9 mouse cellular contexts compared by ENCODE assay signal in the genomic region with DNA sequence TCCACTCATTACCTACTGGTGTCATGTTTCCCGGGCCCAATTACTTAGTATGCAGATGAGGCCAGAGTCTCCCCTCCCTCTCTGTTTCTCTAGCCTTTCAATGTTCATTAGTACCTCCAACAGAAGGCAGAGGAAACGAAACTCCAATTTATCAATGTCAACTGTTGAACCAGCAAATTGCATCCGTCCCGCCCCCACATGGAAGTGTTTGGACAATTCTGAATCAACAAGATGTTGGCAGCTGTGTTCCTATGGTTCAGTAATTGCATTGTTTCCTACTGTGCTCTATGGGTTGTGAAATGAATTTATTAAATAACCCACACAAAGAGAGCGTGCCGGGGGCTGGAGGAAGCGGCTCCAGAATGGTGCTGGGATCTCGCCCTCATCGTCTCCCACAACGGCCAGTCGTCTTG.
A peak's percentile ranks its signal among the peaks of the same experiment; 100 is the strongest.
DNase-seq lines count a peak whose midpoint lies in the region; ATAC-seq lines count a peak whose summit lies in the region.
"Had no signal": no experiment of that assay in that cellular context is flagged by ENCODE, and none has a peak within 500 bp of the region (broad histone marks: within the 10 kb centered on the region; RNA-seq: fewer than 3 reads in every experiment).

No protein-coding gene starts in this region.

- no peaks in the 10 kb centered on the region for H3K36me3 ChIP-seq in forebrain, embryonic 11.5 days (ENCODE audit: control insufficient read depth, insufficient read depth, low read length)
- H3K36me3 ChIP-seq in forebrain, embryonic 10.5 days (replicated peaks), result peaks cover 10% of the 10 kb centered on the region
- no peaks in the 10 kb centered on the region for H3K36me3 ChIP-seq in hindbrain, embryonic 14.5 days (replicated peaks; ENCODE audit: control insufficient read depth, insufficient read depth)

- H3K4me2 ChIP-seq in forebrain, embryonic 11.5 days (ENCODE audit: low read depth, low read length, severe bottlenecking), result peak overlapping the region; percentile 0; the same call in 1 of the 2 replicates
- H3K4me2 ChIP-seq in hindbrain, embryonic 14.5 days (replicated peaks), result peak overlapping the region; percentile 35
- H3K4me2 ChIP-seq: limb, embryonic 13.5 days had no signal

- peak; percentile 64 for DNase-seq in forebrain, embryonic 11.5 days (ENCODE audit: low spot score)
- no peak for DNase-seq in forebrain, embryonic 10.5 days (ENCODE audit: extremely low spot score, low spot score)
- DNase-seq in brain, embryonic 18.5 days (ENCODE audit: low read depth, low spot score), result peak; percentile 56
- DNase-seq in hindbrain, embryonic 14.5 days (ENCODE audit: low spot score), result peak; percentile 88
- no peak for DNase-seq in frontal cortex, postnatal 10 days (ENCODE audit: low spot score in 2 of 2)
- no peak for DNase-seq in layer of hippocampus, adult 11-12 months (ENCODE audit: low spot score)

- peaks cover 10% of the 10 kb centered on the region; the same call in 1 of the 2 replicates for H3K4me1 ChIP-seq in forebrain, embryonic 11.5 days (replicated peaks; ENCODE audit: control insufficient read depth, insufficient read depth, low read length)
- peaks cover 20% of the 10 kb centered on the region for H3K4me1 ChIP-seq in forebrain, embryonic 10.5 days
- H3K4me1 ChIP-seq in hindbrain, embryonic 14.5 days (replicated peaks; ENCODE audit: control insufficient read depth, insufficient read depth, low read length), result peaks cover 28% of the 10 kb centered on the region

- H3K27ac ChIP-seq in forebrain, embryonic 11.5 days (ENCODE audit: low read depth, low read length), result no peak overlapping the region
- H3K27ac ChIP-seq in forebrain, embryonic 10.5 days, result no peak overlapping the region
- peak overlapping the region; percentile 43 for H3K27ac ChIP-seq in hindbrain, embryonic 14.5 days
- H3K27ac ChIP-seq: limb, embryonic 13.5 days had no signal

- H3K27me3 ChIP-seq in forebrain, embryonic 11.5 days (ENCODE audit: control insufficient read depth, insufficient read depth, low read length), result peaks cover 4% of the 10 kb centered on the region; the same call in 1 of the 2 replicates
- H3K27me3 ChIP-seq in forebrain, embryonic 10.5 days (ENCODE audit: poor library complexity, severe bottlenecking), result peaks cover 17% of the 10 kb centered on the region; the same call in 1 of the 2 replicates
- peaks cover 5% of the 10 kb centered on the region; the same call in 1 of the 2 replicates for H3K27me3 ChIP-seq in hindbrain, embryonic 14.5 days (ENCODE audit: control insufficient read depth, insufficient read depth, low read length)
- H3K27me3 ChIP-seq: limb, embryonic 13.5 days had no signal

- ATAC-seq in forebrain, embryonic 11.5 days (replicated peaks; ENCODE audit: low FRiP score), result peak; percentile 89
- peak; percentile 92 for ATAC-seq in hindbrain, embryonic 14.5 days (ENCODE audit: low FRiP score)
- ATAC-seq in megakaryocyte progenitor cell, adult 5-6 weeks (replicated peaks; ENCODE audit: poor library complexity), result peak; percentile 63
- ATAC-seq in cerebellum, adult (ENCODE audit: insufficient number of reproducible peaks, low FRiP score, low TSS enrichment), result no peak

- WGBS in forebrain, embryonic 11.5 days, result 38% methylated on average over 11 of the region's 11 CpGs
- WGBS in forebrain, embryonic 10.5 days, result 60% methylated on average over 11 of the region's 11 CpGs
- 8% methylated on average over 11 of the region's 11 CpGs for WGBS in hindbrain, embryonic 14.5 days

- no peak overlapping the region for H3K4me3 ChIP-seq in forebrain, embryonic 11.5 days (ENCODE audit: low read depth, low read length)
- H3K4me3 ChIP-seq in forebrain, embryonic 10.5 days, result no peak overlapping the region
- no peak overlapping the region for H3K4me3 ChIP-seq in hindbrain, embryonic 14.5 days (replicated peaks; ENCODE audit: low read length)
- H3K4me3 ChIP-seq: limb, embryonic 13.5 days had no signal

- H3K9me3 ChIP-seq in forebrain, embryonic 11.5 days (ENCODE audit: control insufficient read depth, low read length), result no peaks in the 10 kb centered on the region; the same call in 1 of the 2 replicates
- H3K9me3 ChIP-seq in forebrain, embryonic 10.5 days, result peaks cover 7% of the 10 kb centered on the region
- no peaks in the 10 kb centered on the region for H3K9me3 ChIP-seq in hindbrain, embryonic 14.5 days (ENCODE audit: control insufficient read depth, low read length)
- H3K9me3 ChIP-seq: limb, embryonic 13.5 days had no signal

- H3K9ac ChIP-seq in forebrain, embryonic 11.5 days (ENCODE audit: low read length), result no peak overlapping the region
- no peak overlapping the region for H3K9ac ChIP-seq in hindbrain, embryonic 14.5 days
- H3K9ac ChIP-seq: limb, embryonic 13.5 days had no signal

Comparison
In these comparisons a context has a peak if more than half of its experiments do, and no peak if none do; other contexts are left out.
1. DNase-seq: peak in forebrain, embryonic 11.5 days (single experiment), brain, embryonic 18.5 days (single experiment) and hindbrain, embryonic 14.5 days (single experiment); none in forebrain, embryonic 10.5 days (single experiment), frontal cortex, postnatal 10 days (0 of 2) and layer of hippocampus, adult 11-12 months (single experiment).